Mouse (Mus musculus): ENCODE data around the gene Adgrl1. TPM values are rescaled to one million over a fixed set of nuclear protein-coding genes. Genes with fewer than 3 reads are reported as not detected.

The Adgrl1 gene
- total RNA-seq, 2 experiments from 2014 or later: 12.7 to 17.8 TPM

DNA sequence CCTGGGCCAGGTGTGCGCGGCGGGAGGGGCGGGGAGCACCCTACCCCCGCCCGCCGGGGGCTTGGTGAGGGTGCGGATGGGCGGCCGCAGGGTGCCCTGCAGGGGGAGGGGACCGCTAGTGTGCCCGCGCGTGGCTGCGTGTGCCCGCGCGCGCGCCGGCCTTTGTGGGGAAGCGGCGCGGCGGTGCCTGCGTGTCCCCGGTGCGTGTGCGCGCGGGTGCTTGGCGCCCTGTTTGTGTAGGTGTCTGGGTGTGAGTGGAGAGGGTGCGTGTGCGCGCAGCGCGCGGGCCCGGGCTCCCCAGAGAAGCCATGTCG lies 1.0 kb downstream of the Adgrl1 start:
- intact Hi-C loops (cut with DNase I): no loop called here
- no peak for DNase-seq (ENCODE audit: low spot score)

DNA sequence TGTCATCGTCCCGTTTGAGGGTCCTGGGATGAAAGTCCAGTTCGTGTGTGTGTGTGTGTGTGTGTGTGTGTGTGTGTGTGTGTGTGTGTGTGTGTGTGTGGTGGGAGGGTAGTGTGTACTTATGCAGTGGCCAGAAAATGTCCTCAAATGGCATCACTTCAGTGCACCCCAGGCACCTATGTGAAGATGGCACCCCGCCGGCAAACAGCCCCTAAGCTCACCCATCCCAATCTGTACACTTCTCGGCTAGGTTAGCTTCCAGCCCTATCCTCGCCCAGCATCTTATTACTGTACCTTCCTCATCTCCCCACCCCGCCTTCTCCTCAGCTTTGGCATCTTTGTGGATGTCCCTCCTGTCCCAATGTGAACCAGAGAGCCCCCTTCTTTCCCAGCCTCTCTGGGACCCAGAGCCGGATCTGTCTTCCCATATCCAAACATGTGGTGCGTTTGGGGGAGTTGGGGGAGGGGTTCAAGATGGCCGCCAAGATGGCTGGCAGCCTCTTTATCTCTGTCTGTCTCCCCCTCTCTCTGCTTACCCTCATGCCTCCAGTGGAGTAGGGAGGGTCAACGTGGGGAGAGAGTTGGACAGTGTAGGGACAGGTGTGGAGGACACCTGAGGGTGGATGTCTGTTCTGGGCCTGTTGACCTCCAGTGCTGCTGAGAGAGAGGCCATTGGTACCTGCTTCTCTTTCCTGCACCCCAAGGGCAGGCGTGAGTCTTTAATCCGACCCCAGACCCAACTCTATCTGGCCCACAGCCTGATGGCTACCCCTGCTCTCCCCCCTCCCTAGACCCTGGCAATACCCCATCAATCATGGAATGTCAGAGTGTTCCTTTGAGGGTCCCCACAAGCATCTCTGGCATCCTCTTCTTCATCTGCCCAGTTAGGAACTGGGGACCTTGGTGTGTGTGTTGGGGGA lies 1.9 kb downstream of the Adgrl1 start:
- intact Hi-C loops (cut with DNase I): no loop called here

DNA sequence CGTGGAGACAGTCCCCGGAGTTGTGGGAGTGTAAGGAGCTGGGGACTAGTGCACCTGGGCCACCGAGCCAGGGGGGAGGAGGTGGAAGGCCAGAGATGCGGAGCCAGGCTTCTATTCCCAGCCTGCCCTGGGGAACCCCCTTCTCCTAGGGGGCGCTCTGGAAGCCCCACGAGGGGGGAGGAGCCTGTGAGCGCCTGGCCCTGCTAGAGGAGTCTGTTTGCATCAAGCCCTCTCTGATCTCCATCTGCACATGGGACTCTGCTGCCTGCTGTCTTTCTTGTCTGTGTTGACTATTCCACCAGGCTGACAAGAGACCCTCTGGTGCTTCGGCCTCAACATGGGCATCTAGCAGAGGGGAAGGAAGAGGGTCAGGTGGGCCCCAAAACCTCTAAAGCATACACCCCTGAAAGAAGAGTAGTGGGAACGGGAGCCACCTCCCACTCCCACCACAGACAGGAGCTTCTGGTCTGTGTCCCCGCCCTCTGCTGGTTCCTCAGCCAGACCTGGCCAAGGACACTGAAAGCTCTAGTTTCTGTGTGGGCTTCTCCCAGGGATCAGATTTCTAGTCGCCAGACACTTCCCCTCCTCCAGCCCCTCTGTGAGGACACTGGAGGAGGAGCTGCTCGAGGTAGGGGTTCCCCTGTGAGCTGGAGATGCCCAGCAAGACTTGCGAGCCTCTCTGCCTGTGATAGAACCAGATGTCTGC lies 3.2 kb downstream of the Adgrl1 start:
- intact Hi-C loops (cut with DNase I): no loop called here
- DNase-seq (ENCODE audit: low spot score): no peak

More for the DNA sequence above, 1.9 kb downstream of the Adgrl1 start:
- no peak for DNase-seq (ENCODE audit: low spot score)

DNA sequence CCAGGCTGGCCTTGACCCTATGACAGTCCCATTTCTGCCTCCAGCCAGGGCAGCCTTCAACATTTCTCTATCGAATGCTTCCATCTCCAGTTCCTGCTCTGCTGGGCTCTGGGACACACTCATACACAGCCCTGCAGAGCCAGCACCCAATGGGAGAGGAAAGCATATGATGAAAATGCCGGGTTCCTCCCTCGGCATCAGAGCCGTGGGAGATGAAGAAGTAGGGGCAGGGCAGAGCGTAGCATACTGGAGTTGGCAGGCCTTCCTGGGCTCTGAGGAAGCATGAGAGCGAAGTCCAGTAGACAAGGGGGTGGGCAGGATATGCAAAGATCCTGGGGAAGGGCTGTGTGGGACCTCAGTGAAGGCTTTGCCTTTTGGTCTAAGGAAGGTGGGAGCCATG lies 8.7 kb downstream of the Adgrl1 start:
- intact Hi-C loops (cut with DNase I): no loop called here
- DNase-seq (ENCODE audit: low spot score): no peak

DNA sequence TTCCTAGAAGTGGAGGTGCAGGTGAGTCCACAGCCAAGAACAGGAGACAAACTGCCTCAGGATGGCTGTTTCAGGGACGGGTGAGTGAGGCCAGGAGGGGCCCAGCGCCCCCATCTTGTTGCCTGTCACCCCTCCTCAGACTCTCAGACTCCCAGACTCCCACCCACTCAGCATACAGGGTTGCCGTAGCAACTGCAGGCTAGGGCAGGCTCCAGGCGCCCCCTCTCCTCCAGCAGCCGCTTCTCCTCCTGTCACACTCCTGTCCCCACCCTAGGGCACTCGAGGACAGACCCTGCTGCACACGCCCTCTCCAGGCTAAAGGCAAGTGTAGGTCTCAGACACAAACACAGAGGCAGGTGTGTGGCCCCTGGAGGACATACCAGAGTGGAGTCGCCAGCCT lies 9.4 kb downstream of the Adgrl1 start:
- no peak for DNase-seq (ENCODE audit: low spot score)

DNA sequence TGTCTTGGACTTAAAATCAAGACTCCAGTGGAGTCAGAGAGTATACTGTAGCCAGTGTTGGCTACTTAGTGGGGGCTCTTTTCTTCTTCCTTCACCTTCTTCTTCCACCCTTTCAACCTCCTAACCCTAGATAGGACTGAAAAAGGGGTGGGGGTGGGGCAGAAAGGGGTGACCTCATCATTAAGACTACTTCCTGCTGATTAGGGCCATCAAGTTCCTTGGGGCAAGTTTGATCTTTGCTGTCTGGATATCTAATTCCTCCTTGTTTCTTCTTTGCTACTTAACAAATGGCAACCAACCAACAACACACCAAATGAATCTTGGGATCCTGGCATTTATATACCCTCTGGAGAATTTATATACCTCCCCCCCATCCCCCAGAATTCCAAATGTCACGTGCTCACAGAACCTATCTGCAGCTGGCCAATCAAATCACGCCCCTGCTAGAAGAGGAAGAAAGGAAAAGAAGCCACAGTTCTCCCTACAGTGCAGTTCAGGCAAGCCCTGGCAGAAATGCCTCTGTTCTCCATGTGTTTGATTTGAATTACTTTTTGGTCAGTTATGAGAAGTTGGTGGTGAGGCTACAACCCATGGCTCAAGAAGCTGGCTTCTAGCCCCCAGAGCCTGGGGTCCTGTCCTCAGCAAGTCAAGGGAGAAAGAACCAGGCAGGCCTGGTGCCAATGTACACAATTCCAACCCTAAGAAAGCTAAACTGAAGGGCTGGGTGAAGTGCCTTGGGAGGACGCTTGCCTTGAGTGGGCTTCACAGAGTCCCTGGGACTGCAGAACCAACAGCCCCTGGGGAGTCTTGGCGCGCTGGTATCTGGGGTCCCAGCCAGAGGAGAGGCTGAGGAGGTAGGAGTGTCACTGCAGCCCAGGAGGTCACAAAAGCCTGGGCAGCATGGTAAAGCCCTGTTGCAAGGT lies 12.2 kb downstream of the Adgrl1 start:
- DNase-seq (ENCODE audit: low spot score): no peak
- intact Hi-C loops (cut with DNase I): no loop called here

More for the DNA sequence above, 9.4 kb downstream of the Adgrl1 start:
- intact Hi-C loops (cut with DNase I): no loop called here

DNA sequence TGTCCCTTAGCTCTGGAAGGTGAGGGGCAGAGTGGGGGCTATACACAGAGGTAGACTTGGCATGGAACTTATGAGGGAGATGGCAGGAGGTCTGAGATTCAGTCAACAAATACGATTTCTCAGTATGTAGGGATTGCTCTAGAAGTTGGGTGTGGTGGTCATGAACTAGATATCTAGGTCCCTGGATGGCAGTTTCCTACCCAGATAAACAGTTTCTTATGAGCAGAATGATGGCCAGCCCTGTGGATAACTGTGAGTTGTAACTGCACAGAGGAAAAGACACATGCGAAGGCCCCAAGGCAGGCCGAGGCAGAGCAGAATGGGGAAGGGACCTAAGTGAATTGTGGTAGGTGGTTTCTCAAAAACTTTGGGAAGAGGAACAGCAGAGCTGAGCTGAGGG lies 14.3 kb downstream of the Adgrl1 start:
- DNase-seq (ENCODE audit: low spot score): no peak
- intact Hi-C loops (cut with DNase I): no loop called here

DNA sequence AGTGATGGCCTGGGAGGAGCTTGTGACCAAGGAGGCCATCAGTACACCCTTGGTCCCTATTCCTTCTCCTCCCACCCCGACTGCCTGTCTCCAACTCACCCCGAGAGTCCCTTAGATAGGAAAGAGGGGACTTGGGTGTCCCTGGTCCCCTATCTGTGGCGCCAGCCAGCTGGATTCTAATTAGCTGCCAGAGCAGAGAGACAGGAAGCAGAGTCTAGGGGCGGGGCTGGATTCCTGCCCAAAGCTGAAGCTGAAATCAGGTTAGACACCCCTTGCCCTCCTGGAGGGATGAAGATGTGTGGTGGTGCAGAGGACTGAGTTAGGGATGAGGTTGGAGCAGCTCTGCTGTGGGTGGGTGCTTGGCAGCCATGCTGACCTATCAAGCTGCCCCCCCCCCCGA lies 15.0 kb downstream of the Adgrl1 start:
- intact Hi-C loops (cut with DNase I): no loop called here
- no peak for DNase-seq (ENCODE audit: low spot score)

DNA sequence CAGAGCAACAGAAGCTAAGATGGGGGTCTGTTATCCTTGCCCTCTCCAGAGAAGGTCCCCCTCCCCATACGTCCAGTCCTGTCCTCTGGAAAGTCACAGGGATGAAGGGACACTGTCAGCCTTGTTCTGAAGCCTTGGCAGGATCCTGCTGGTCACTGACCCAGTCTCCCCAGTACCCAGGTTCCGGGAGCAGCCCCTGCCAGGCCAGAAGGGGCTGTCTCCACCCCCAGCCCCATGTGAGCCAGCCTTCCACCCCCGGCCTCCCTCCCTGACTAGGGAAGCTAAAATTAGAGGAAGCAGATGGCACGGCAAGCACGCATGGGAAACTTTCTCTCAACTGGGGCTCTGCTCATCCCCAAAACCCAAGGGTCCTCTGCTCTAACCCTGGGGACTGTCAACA lies 16.1 kb downstream of the Adgrl1 start:
- intact Hi-C loops (cut with DNase I): no loop called here
- DNase-seq (ENCODE audit: low spot score): no peak

DNA sequence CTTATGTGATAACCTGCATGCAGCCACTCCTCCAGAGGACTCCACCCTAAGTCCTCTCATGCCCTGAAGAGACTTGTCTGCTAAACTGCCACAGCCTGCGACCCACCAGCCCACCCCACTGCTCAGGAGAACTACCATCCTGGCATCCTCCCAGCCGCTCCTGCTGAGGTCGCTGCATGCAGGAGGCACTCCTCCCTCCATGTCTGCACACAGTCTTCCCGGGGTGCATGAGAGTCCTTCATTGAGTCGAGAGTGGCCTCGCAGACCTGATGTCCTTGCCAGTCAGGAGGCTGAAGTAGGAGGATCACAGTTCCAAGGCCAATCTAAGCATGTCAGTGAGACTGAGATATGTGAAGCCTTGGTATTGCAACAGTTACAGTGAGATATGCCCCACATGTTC lies 17.7 kb downstream of the Adgrl1 start:
- DNase-seq (ENCODE audit: low spot score): no peak
- intact Hi-C loops (cut with DNase I): no loop called here

DNA sequence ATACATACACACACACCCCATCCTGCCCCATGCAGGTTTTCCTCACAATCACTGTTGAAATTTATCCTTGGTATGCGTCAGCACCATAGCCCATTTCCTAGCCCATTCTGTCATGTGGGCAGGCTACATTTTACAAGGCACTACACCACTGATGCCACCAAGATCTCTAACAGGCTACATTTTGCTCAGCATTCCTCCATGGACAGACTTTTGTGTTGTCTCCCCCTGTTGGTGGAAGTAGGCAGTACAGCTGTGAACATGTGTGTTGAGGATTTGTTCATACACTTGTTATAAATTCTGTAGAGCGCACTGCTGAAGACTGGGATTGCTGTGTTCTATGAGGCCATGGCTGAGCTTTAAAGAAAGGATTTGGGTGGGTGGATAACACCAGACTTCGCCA lies 21.7 kb downstream of the Adgrl1 start:
- DNase-seq (ENCODE audit: low spot score): no peak
- intact Hi-C loops (cut with DNase I): no loop called here

DNA sequence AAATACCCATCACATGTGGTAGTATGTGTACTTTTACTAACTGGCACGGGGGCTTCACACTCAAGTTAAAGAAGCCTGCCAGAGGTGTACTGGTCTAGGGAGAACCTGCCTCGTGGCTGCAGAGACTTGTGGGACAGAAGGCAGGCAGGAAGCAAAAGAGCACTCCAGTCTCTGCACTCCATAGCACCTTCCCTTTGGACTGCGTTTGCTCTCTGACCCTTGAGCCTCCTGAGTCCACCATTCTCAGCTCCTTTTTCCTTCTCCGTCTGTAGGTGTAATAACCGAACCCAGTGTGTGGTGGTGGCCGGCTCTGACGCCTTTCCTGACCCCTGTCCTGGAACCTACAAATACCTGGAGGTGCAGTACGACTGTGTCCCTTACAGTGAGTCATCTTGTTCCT lies 22.8 kb downstream of the Adgrl1 start:
- no peak for DNase-seq (ENCODE audit: low spot score)
- intact Hi-C loops (cut with DNase I): loop anchor here (2.0 kb wide), 1 partner anchor 140 kb away; no protein-coding TSS in a partner anchor

DNA sequence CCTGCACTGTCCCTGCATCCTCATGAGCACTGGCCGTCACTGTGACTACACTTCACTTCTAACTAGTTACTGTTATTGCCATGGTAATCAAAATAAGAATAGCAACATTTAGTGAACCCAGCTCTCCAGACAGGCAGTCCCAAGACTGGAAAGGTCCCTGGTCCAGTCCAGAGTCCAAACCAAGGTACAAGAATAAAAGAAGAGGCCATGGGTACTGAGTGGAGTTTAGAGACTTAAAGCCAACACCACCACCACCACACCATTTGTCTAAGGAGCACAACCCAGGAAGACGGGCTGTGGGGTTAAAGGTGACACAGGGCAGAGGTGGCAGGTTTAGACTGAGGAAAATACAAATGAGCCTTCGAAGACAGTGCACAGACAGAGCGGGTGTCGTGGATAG lies 24.7 kb downstream of the Adgrl1 start:
- intact Hi-C loops (cut with DNase I): no loop called here
- no peak for DNase-seq (ENCODE audit: low spot score)

DNA sequence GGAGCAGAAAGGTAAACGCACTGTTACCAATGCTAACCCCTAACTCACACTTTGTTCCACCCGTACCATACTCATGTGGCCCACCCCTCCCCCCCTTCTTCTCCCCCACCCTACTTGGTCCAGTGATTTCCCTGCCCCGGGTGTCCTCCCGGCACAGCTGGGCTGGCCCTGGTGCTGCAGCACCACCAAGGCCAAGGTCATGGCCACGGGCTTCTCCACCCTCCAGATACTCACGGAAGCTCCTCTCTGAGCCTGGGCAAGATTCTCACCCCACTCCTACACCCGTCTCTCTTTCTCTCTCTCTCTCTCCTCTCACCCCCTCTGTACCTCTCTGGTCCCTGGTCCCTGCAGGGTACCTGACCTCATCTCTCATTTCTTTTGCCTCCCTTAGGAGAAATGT lies 26.4 kb downstream of the Adgrl1 start:
- intact Hi-C loops (cut with DNase I): no loop called here

DNA sequence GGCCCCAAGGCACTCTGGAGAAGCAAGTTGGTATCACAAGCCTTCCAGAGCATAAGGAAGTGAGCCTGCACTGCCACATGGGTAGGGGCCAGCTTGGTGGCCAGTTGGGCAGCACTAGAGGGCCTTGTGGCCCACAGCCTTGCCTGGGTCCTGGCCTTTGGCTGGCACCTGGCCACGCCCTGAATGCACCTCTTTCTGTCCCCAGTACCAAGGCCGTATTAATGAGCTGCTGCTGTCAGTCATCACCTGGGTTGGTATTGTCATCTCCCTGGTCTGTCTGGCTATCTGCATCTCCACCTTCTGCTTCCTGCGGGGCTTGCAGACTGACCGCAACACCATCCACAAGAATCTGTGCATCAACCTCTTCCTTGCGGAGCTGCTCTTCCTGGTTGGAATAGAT lies 34.3 kb downstream of the Adgrl1 start:
- intact Hi-C loops (cut with DNase I): no loop called here
- no peak for DNase-seq (ENCODE audit: low spot score)

More for the DNA sequence above, 26.4 kb downstream of the Adgrl1 start:
- no peak for DNase-seq (ENCODE audit: low spot score)

DNA sequence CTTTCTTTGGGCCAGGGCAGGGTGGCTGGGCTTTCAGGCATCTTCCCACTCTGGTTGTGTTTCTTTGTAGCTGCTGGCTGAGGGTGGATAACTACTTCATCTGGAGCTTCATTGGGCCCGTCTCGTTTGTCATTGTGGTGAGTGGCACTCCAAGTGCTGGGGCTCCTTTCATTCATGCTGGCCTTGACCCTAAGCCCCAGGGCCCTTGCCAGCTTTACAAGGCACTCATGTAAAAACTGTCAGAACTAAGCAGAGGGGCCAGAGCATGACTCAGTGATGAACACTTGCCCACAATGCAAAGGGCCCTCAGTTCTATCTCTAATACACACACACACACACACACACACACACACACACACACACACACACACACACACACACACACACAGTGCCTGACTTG lies 35.1 kb downstream of the Adgrl1 start:
- DNase-seq (ENCODE audit: low spot score): no peak
- intact Hi-C loops (cut with DNase I): no loop called here

DNA sequence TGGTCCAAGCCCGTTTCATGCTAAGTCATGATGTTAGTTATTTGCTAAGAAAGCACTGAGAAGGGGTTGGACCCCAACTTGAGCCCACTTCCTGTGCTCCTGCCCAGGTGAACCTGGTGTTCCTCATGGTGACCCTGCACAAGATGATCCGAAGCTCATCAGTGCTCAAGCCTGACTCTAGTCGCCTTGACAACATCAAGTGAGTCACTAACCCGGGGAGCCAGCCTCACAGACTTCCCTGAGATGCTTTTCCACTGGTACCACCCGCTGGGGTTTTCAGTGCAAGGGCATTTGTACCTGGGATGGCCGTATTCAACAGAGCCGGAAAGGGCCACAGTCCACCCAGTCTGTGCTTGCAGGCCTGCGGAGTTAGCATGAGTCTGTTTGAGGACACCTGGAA lies 35.5 kb downstream of the Adgrl1 start:
- intact Hi-C loops (cut with DNase I): no loop called here
- DNase-seq (ENCODE audit: low spot score): no peak

DNA sequence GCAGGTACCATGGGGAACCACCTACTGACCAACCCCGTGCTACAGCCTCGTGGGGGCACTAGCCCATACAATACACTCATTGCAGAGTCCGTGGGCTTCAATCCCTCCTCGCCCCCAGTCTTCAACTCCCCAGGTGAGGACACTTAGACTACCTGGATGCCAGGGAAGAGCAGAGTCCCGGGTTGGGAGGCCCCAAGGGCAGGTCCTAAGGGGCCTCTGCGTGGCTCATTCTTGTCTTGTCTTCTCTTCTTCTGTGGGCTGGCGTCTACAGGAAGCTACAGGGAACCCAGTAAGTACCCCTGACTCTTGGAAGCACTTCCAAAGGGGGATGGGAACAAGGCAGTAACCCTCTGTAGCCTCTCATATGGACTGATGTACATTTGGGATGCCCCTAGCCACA lies 37.7 kb downstream of the Adgrl1 start:
- DNase-seq (ENCODE audit: low spot score): no peak

DNA sequence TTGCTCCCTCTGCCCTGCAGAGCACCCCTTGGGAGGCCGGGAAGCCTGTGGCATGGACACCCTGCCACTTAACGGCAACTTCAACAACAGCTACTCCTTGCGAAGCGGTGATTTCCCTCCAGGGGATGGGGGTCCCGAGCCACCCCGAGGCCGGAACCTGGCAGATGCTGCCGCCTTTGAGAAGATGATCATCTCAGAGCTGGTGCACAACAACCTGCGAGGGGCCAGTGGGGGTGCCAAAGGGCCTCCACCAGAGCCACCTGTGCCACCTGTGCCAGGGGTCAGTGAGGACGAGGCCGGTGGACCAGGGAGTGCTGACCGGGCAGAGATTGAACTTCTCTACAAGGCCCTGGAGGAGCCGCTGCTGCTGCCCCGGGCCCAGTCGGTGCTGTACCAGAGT lies 38.4 kb downstream of the Adgrl1 start:
- intact Hi-C loops (cut with DNase I): no loop called here
- no peak for DNase-seq (ENCODE audit: low spot score)

More for the DNA sequence above, 37.7 kb downstream of the Adgrl1 start:
- intact Hi-C loops (cut with DNase I): no loop called here

DNA sequence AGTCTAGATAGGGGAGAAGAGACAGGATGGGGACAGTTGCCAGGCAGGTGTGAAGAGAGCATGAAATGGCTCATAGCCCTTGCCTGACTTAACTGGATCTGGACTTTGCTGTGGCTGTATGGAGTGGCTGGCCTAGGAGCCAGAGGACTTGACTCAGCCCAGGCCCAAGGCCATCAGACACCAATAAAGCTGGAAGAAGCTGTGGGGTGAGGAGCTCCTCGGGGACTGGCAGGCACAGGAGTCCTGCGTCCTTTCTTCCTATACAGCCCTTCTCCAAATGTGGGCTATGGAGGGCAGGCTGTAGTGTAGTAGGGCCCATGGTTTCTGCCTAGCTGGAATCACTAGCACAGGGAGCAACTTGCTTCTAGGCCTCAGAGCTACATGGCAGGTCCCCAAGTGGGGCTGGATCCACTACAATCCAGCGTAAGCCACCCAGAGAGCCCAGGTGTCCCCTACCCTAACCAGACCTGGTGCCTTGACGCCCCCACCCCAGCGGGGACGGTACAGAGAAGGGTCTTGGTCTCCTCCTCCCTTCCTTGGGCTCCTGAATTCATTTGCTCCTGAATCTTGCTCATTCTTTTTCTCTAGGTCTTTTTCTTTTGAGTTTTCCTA lies 41.3 kb downstream of the Adgrl1 start:
- intact Hi-C loops (cut with DNase I): no loop called here
- DNase-seq (ENCODE audit: low spot score): no peak

Measured in heart, postnatal 25 days (tissue).